Mouse (Mus musculus): ENCODE results near the gene Slit3.

GRCm38 (mm10) chr11:35085351-35085750 is 35.7 kb upstream of the Slit3 start:
- no peak for TF ChIP-seq CTCF (IDR thresholded peaks at IDR 0.05; ENCODE audit: low read depth)
- no peak for TF ChIP-seq EP300 (IDR thresholded peaks at IDR 0.05; ENCODE audit: low read depth)

Measured in liver, embryonic 14.5 days (tissue).